28 mouse cellular contexts compared by ENCODE assay signal in genomic region chr1:191969939-191970338, GRCm38 (mm10). TPM values are rescaled to one million over a fixed set of nuclear protein-coding genes. Genes with fewer than 3 reads are reported as not detected.
"Had no signal": no experiment of that assay in that cellular context is flagged by ENCODE, and none has a peak within 500 bp of the region (broad histone marks: within the 10 kb centered on the region; RNA-seq: fewer than 3 reads in every experiment).

No protein-coding gene starts in this region.

- H3K9ac ChIP-seq: heart, embryonic 12.5 days; hindbrain, embryonic 12.5 days; hindbrain, embryonic 14.5 days; intestine, embryonic 15.5 days; limb, embryonic 13.5 days; limb, embryonic 15.5 days; liver, embryonic 12.5 days; liver, embryonic 14.5 days had no signal

- DNase-seq: gastrocnemius, postnatal 14 days; heart, adult 18-20 months; heart, postnatal 10 days; heart, postnatal 4 days; kidney, adult 18-20 months; kidney, adult 9 months; kidney, postnatal 14 days; layer of hippocampus, adult 9-11 months; layer of hippocampus, postnatal 36 days; left cerebral cortex, postnatal 4 days had no signal

- ATAC-seq: hindbrain, embryonic 16.5 days; inflammation-experienced regulatory T-cells, adult 6 months; intestine, embryonic 15.5 days; intestine, postnatal 0 days; liver, embryonic 12.5 days had no signal

- H3K27me3 ChIP-seq: hindbrain, embryonic 12.5 days; intestine, embryonic 15.5 days; limb, embryonic 13.5 days; limb, embryonic 15.5 days had no signal

- H3K4me1 ChIP-seq: heart, embryonic 12.5 days; intestine, embryonic 15.5 days had no signal

- H3K4me3 ChIP-seq: heart, embryonic 10.5 days; heart, embryonic 12.5 days; hindbrain, embryonic 10.5 days; hindbrain, embryonic 12.5 days; intestine, embryonic 15.5 days; limb, embryonic 13.5 days; limb, embryonic 15.5 days; liver, embryonic 12.5 days had no signal

- H3K27ac ChIP-seq: heart, embryonic 10.5 days; hindbrain, embryonic 10.5 days; hindbrain, embryonic 12.5 days; hindbrain, embryonic 14.5 days; intestine, embryonic 15.5 days; kidney, postnatal 0 days; limb, embryonic 13.5 days; limb, embryonic 15.5 days; liver, embryonic 12.5 days; liver, embryonic 14.5 days had no signal

- H3K4me2 ChIP-seq: heart, embryonic 12.5 days; hindbrain, embryonic 12.5 days; hindbrain, embryonic 14.5 days; intestine, embryonic 15.5 days; limb, embryonic 13.5 days; limb, embryonic 15.5 days; liver, embryonic 12.5 days had no signal

- H3K9me3 ChIP-seq: heart, embryonic 10.5 days; heart, embryonic 12.5 days; hindbrain, embryonic 10.5 days; hindbrain, embryonic 12.5 days; intestine, embryonic 15.5 days; limb, embryonic 13.5 days; limb, embryonic 15.5 days; liver, embryonic 12.5 days had no signal

- H3K36me3 ChIP-seq: heart, embryonic 10.5 days; heart, embryonic 12.5 days; hindbrain, embryonic 10.5 days; hindbrain, embryonic 12.5 days; intestine, embryonic 15.5 days; limb, embryonic 13.5 days; limb, embryonic 15.5 days; liver, embryonic 12.5 days had no signal

RNA-seq across cellular contexts. Expression of gene Rd3, which starts 7.2 kb away (rescaled TPM):
- total RNA-seq: gastrocnemius, adult 8-10 months; gastrocnemius, postnatal 4 days; granulocyte monocyte progenitor cell, adult 5-6 weeks had no signal
- polyA plus RNA-seq: limb, embryonic 11.5 days had no signal
